Mouse (Mus musculus) CH12.LX (cell line): ENCODE measurements around the gene Cacng6. TPM values are rescaled to one million over a fixed set of nuclear protein-coding genes. Genes with fewer than 3 reads are reported as not detected.
A peak's percentile ranks its signal among the peaks of the same experiment; 100 is the strongest.
"Not testable (repeated sequence)": the region's sequence is repeated elsewhere in the genome, so short reads cannot be mapped to it uniquely, and the experiment has no call there.

Source experiments
- DNase-seq: peaks from one replicate; pipeline ENCODE4 v3.0.0-alpha.2; 2013; ENCODE audit errors: extremely low read depth
- H3K27ac ChIP-seq: 2 replicates; pipeline ENCODE4 v1.5.1; 2012; ENCODE audit warnings: low read depth, mild to moderate bottlenecking, control low read depth, moderate library complexity; ENCODE audit not compliant: insufficient read depth
- H3K27me3 ChIP-seq: replicated peaks from 2 replicates; pipeline ENCODE3; 2012; ENCODE audit warnings: inconsistent platforms
- H3K36me3 ChIP-seq, 2 experiments: replicated peaks in 1 of 2; 2 replicates each; pipeline versions ENCODE3 to v1.6.1; 2012; ENCODE audit warnings: inconsistent platforms in 1 of 2, low read length in 1 of 2, mild to moderate bottlenecking in 1 of 2, mixed read lengths in 1 of 2, moderate library complexity in 1 of 2; ENCODE audit not compliant: control insufficient read depth in 1 of 2, insufficient read depth in 1 of 2
- H3K4me1 ChIP-seq, 2 experiments: 2 replicates each; pipeline ENCODE4 v1.6.1; 2012; ENCODE audit warnings: inconsistent platforms in 1 of 2, moderate library complexity in 1 of 2; ENCODE audit not compliant: insufficient read depth in 2 of 2, control insufficient read depth in 1 of 2
- H3K4me2 ChIP-seq: 2 replicates; pipeline ENCODE4 v1.6.1; 2012; ENCODE audit warnings: low read depth, mild to moderate bottlenecking, control low read depth; ENCODE audit not compliant: poor library complexity, insufficient read depth, severe bottlenecking
- H3K4me3 ChIP-seq, 3 experiments: fragments of 150-350 bp in 1 of 3; sonication (generic) in 1 of 3; replicated peaks in 1 of 3; 2 replicates each; pipeline versions ENCODE3 to v1.5.1; 2011 to 2012; ENCODE audit warnings: low read depth in 2 of 3, low read length in 2 of 3, mild to moderate bottlenecking in 2 of 3, moderate library complexity in 2 of 3, control low read depth in 1 of 3, improper control_type of control experiment in 1 of 3, inconsistent platforms in 1 of 3, mixed read lengths in 1 of 3; ENCODE audit not compliant: poor library complexity in 1 of 3
- H3K79me2 ChIP-seq: replicated peaks from 2 replicates; pipeline ENCODE4 v1.6.1; 2012; ENCODE audit warnings: mild to moderate bottlenecking, moderate library complexity; ENCODE audit not compliant: control insufficient read depth, poor library complexity, insufficient read depth, severe bottlenecking; ENCODE audit errors: extremely low read depth
- H3K9ac ChIP-seq: 2 replicates; pipeline ENCODE4 v1.6.1; 2012; ENCODE audit warnings: low read depth, mild to moderate bottlenecking, control low read depth, moderate library complexity; ENCODE audit not compliant: insufficient read depth
- H3K9me3 ChIP-seq: replicated peaks from 2 replicates; pipeline ENCODE3; 2012; ENCODE audit warnings: low read length, inconsistent platforms, mixed read lengths
- CHD1 ChIP-seq: IDR thresholded peaks from 2 replicates; pipeline ENCODE4 v1.6.1; 2012; ENCODE audit warnings: low read depth, low read length, improper control_type of control experiment, inconsistent platforms
- CHD2 ChIP-seq: IDR thresholded peaks from 2 replicates; pipeline ENCODE4 v1.6.1; 2011; ENCODE audit warnings: low read length, improper control_type of control experiment
- CTCF ChIP-seq, 2 experiments: IDR thresholded peaks in 1 of 2; conservative IDR thresholded peaks in 1 of 2; 2 replicates each; pipeline ENCODE4 v1.5.1; 2011 to 2012; ENCODE audit warnings: low read depth in 2 of 2, low read length in 2 of 2, improper control_type of control experiment in 1 of 2, inconsistent platforms in 1 of 2, mild to moderate bottlenecking in 1 of 2, moderate library complexity in 1 of 2
- ELF1 ChIP-seq: IDR thresholded peaks from 2 replicates; pipeline ENCODE4 v1.6.1; 2014; ENCODE audit warnings: low read depth, mild to moderate bottlenecking, inconsistent platforms, low read length, improper control_type of control experiment
- EP300 ChIP-seq: IDR thresholded peaks from 2 replicates; pipeline ENCODE4 v1.6.1; 2011; ENCODE audit warnings: low read length, improper control_type of control experiment
- HCFC1 ChIP-seq: IDR thresholded peaks from 2 replicates; pipeline ENCODE4 v1.6.1; 2012; ENCODE audit warnings: low read depth, mild to moderate bottlenecking, inconsistent platforms, low read length, improper control_type of control experiment
- IRF4 ChIP-seq: IDR thresholded peaks from 2 replicates; pipeline ENCODE4 v1.6.1; 2014; ENCODE audit warnings: low read depth, mild to moderate bottlenecking, inconsistent platforms, low read length, improper control_type of control experiment
- MXI1 ChIP-seq: IDR thresholded peaks from 2 replicates; pipeline ENCODE4 v1.6.1; 2011; ENCODE audit warnings: mild to moderate bottlenecking, low read depth, low read length, improper control_type of control experiment
- NRF1 ChIP-seq: IDR thresholded peaks from 2 replicates; pipeline ENCODE4 v1.6.1; 2014; ENCODE audit warnings: low read depth, mild to moderate bottlenecking, inconsistent platforms, low read length, improper control_type of control experiment, moderate library complexity
- POLR2A ChIP-seq: IDR thresholded peaks from 2 replicates; pipeline ENCODE4 v1.6.1; 2011; ENCODE audit warnings: low read depth, mild to moderate bottlenecking, improper control_type of control experiment, low read length
- POLR2AphosphoS2 ChIP-seq: IDR thresholded peaks from 2 replicates; pipeline ENCODE4 v1.6.1; 2011; ENCODE audit warnings: low read depth, low read length, improper control_type of control experiment
- RAD21 ChIP-seq: IDR thresholded peaks from 2 replicates; pipeline ENCODE4 v1.6.1; 2011; ENCODE audit warnings: low read depth, mild to moderate bottlenecking, low read length, improper control_type of control experiment, moderate library complexity
- SMC3 ChIP-seq: IDR thresholded peaks from 2 replicates; pipeline ENCODE4 v1.6.1; 2011; ENCODE audit warnings: low read depth, low read length, improper control_type of control experiment
- TCF12 ChIP-seq: IDR thresholded peaks from 2 replicates; pipeline ENCODE4 v1.6.1; 2014; ENCODE audit warnings: low read depth, mild to moderate bottlenecking, inconsistent platforms, low read length, improper control_type of control experiment
- UBTF ChIP-seq: IDR thresholded peaks from 2 replicates; pipeline ENCODE4 v1.6.1; 2012; ENCODE audit warnings: low read depth, mild to moderate bottlenecking, inconsistent platforms, low read length, improper control_type of control experiment, moderate library complexity
- ZC3H11A ChIP-seq: IDR thresholded peaks from 2 replicates; pipeline ENCODE4 v1.6.1; 2012; ENCODE audit warnings: low read depth, mild to moderate bottlenecking, inconsistent platforms, low read length, improper control_type of control experiment
- ZKSCAN1 ChIP-seq: IDR thresholded peaks from 2 replicates; pipeline ENCODE4 v1.6.1; 2012; ENCODE audit warnings: low read depth, inconsistent platforms, low read length, improper control_type of control experiment, borderline replicate concordance
- dilution Hi-C: fragments of 300-500 bp; cut with MboI; formaldehyde crosslinking; loops from 2 replicates; pipeline ENCODE4 v1.14.3; 2020; ENCODE audit warnings: low sequenced_read_pairs; ENCODE audit not compliant: extremely low pct_unique_long_range_greater_than_20kb, extremely low pct_ligation_motif_present
- in situ Hi-C: fragments of 300-500 bp; cut with MboI; formaldehyde crosslinking; loops from 3 replicates; pipeline ENCODE4 v1.14.3; 2019; ENCODE audit warnings: low sequenced_read_pairs, low pct_ligation_motif_present, low pct_unique_long_range_greater_than_20kb, mixed read lengths
- polyA plus RNA-seq: library from polyadenylated mRNA; unstranded; fragments of >175 nt; gene quantifications from 2 replicates; pipeline ENCODE4 v1.2.1, GENCODE M21; 2012; ENCODE audit warnings: low read depth; ENCODE audit not compliant: insufficient read length
- total RNA-seq, 2 experiments: library from RNA; depleted of rRNA; stranded (reverse); fragments of 300-350 nt in 1 of 2; fragments of >200 nt in 1 of 2; gene quantifications; 2 replicates each; pipeline ENCODE4 v1.2.3; 2012 to 2014

The Cacng6 gene
- total and polyA plus RNA-seq, 3 experiments = not detected

GRCm38 (mm10) chr7:3398363-3398762 is 25.6 kb upstream of the Cacng6 start:
- not testable (repeated sequence) for H3K27ac ChIP-seq

GRCm38 (mm10) chr7:3399937-3400336 is 24.1 kb upstream of the Cacng6 start:
- in situ Hi-C loops (no loop called here), dilution Hi-C loops (no loop called here)
- TF ChIP-seq RAD21 (no peak), CHD1 (no peak), EP300 (no peak), NRF1 (no peak), ZC3H11A (no peak), ZKSCAN1 (no peak), TCF12 (no peak), SMC3 (no peak), CTCF (conservative IDR thresholded peaks at IDR 0.05 in 1 of 2, IDR thresholded peaks at IDR 0.05 in 1 of 2; ENCODE audit: low read depth in 2 of 2, low read length in 2 of 2) (no peak), HCFC1 (no peak), UBTF (no peak), POLR2A (no peak), CHD2 (no peak), POLR2AphosphoS2 (no peak)
- Histone ChIP-seq H3K27ac (no peak overlapping the region), H3K4me1 (peaks cover 0 to 5% of the 10 kb centered on the region in 2 experiments; a peak in 1 of 4 replicates), H3K9ac (no peak overlapping the region), H3K9me3 (no peaks in the 10 kb centered on the region), H3K4me3 (no peak overlapping the region), H3K79me2 (no peaks in the 10 kb centered on the region), H3K36me3 (no peaks in the 10 kb centered on the region), H3K4me2 (no peak overlapping the region), H3K27me3 (no peaks in the 10 kb centered on the region)
- DNase-seq = no peak

More at GRCm38 (mm10) chr7:3398363-3398762, 25.6 kb upstream of the Cacng6 start:
- H3K9ac ChIP-seq, H3K27me3 ChIP-seq, in situ Hi-C loops, H3K9me3 ChIP-seq, DNase-seq, dilution Hi-C loops, H3K79me2 ChIP-seq, H3K4me3 ChIP-seq, H3K36me3 ChIP-seq, H3K4me2 ChIP-seq, H3K4me1 ChIP-seq: not testable (repeated sequence)
- peak in 1 of 2 experiments; percentile 13; a peak in 1 of 4 replicates for TF ChIP-seq CTCF (conservative IDR thresholded peaks at IDR 0.05 in 1 of 2, IDR thresholded peaks at IDR 0.05 in 1 of 2; ENCODE audit: low read depth in 2 of 2, low read length in 2 of 2)

- peaks cover 0 to 32% of the 10 kb centered on the region in 2 experiments; a peak in 2 of 4 replicates for H3K4me1 ChIP-seq
- in situ Hi-C loops = loop anchor here (5.0 kb wide), 1 partner anchor 37 kb away; no protein-coding TSS in a partner anchor
- peaks cover 10% of the 10 kb centered on the region for H3K9me3 ChIP-seq
- H3K79me2 ChIP-seq = no peaks in the 10 kb centered on the region
- H3K27me3 ChIP-seq = no peaks in the 10 kb centered on the region
- H3K9ac ChIP-seq = no peak overlapping the region
- H3K4me3 ChIP-seq = no peak overlapping the region
- H3K36me3 ChIP-seq = peaks cover 4 to 20% of the 10 kb centered on the region in 2 experiments
- dilution Hi-C loops = no loop called here
- peak; percentile 55 for DNase-seq
- H3K27ac ChIP-seq = no peak overlapping the region
- no peak for TF ChIP-seq MXI1
- TF ChIP-seq IRF4 = peak; percentile 70; the same call in 1 of the 2 replicates
- TF ChIP-seq ELF1 = peak; percentile 20; the same call in 1 of the 2 replicates
- peak overlapping the region; percentile 95 for H3K4me2 ChIP-seq
These were observed 14.1 kb upstream of the Cacng6 start for GRCm38 (mm10) chr7:3409729-3410520.
